Mouse (Mus musculus) neural tube, embryonic 15.5 days (tissue): ENCODE data around the gene Thra. TPM values are rescaled to one million over a fixed set of nuclear protein-coding genes. Genes with fewer than 3 reads are reported as not detected.

Experiments
- ATAC-seq: fragments of 200-750 bp; cut with Nextera tagmentation; 2 replicates; pipeline ENCODE4 v1.8.0; 2017; ENCODE audit warnings: mild to moderate bottlenecking, moderate TSS enrichment, moderate library complexity; ENCODE audit not compliant: low FRiP score
- H3K27ac ChIP-seq: fragments of 300-500 bp; sonication (generic); replicated peaks from 2 replicates; pipeline ENCODE4 v1.5.1; 2015; ENCODE audit warnings: mild to moderate bottlenecking, inconsistent platforms
- H3K27me3 ChIP-seq: fragments of 300-500 bp; sonication (generic); replicated peaks from 2 replicates; pipeline ENCODE4 v1.6.1; 2015; ENCODE audit warnings: inconsistent platforms
- H3K36me3 ChIP-seq: fragments of 300-500 bp; sonication (generic); 2 replicates; pipeline ENCODE4 v1.6.1; 2015; ENCODE audit warnings: inconsistent platforms
- H3K4me1 ChIP-seq: fragments of 300-500 bp; sonication (generic); 2 replicates; pipeline ENCODE4 v1.6.1; 2015; ENCODE audit warnings: inconsistent platforms
- H3K4me2 ChIP-seq: fragments of 300-500 bp; sonication (generic); 2 replicates; pipeline ENCODE4 v1.6.1; 2015; ENCODE audit warnings: inconsistent platforms, mild to moderate bottlenecking, moderate library complexity
- H3K4me3 ChIP-seq: fragments of 300-500 bp; sonication (generic); replicated peaks from 2 replicates; pipeline ENCODE4 v1.5.1; 2015; ENCODE audit warnings: mild to moderate bottlenecking, inconsistent platforms
- H3K9ac ChIP-seq: fragments of 300-500 bp; sonication (generic); replicated peaks from 2 replicates; pipeline ENCODE4 v1.6.1; 2015; ENCODE audit warnings: mild to moderate bottlenecking, inconsistent platforms
- H3K9me3 ChIP-seq: fragments of 300-500 bp; sonication (generic); replicated peaks from 2 replicates; pipeline ENCODE4 v1.6.1; 2016; ENCODE audit warnings: inconsistent platforms
- WGBS: fragments of 180-500 bp; shearing (Covaris S2); methylation state at CpG from one replicate; pipeline ENCODE4 v1.1.7; 2015; ENCODE audit warnings: mixed read lengths; 5-methylcytosine and 5-hydroxymethylcytosine counted together
- polyA plus RNA-seq: library from polyadenylated mRNA; unstranded; fragments of >200 nt; fragmentation: Nextera tagmentation; extraction: Ambion mirVana; gene quantifications from 2 replicates; pipeline ENCODE4 v1.2.1, GENCODE M21; 2015

The Thra gene
- polyA plus RNA-seq, 1 experiment from 2014 or later = 125 TPM

- H3K9me3 ChIP-seq = no peaks in the 10 kb centered on the region
- ATAC-seq = 0 out of 2 replicates have a peak, but pooled peaks have one; percentile 8
- H3K36me3 ChIP-seq = no peaks in the 10 kb centered on the region
- peak overlapping the region; percentile 92 for H3K4me3 ChIP-seq
- 3% methylated on average over 8 of the region's 8 CpGs for WGBS
- H3K4me2 ChIP-seq = peak overlapping the region; percentile 94
- no peaks in the 10 kb centered on the region for H3K27me3 ChIP-seq
- peaks cover 55% of the 10 kb centered on the region for H3K4me1 ChIP-seq
- H3K27ac ChIP-seq = peak overlapping the region; percentile 99
- H3K9ac ChIP-seq = peak overlapping the region; percentile 98; the same call in 1 of the 2 replicates
Measured at GRCm38 (mm10) chr11:98740026-98740392, 429 bp upstream of the Thra start.

GRCm38 (mm10) chr11:98741051-98741620, 698 bp downstream of the Thra start:
- Histone ChIP-seq H3K27ac (peak overlapping the region; percentile 99), H3K27me3 (no peaks in the 10 kb centered on the region), H3K4me1 (peaks cover 66% of the 10 kb centered on the region), H3K9me3 (no peaks in the 10 kb centered on the region), H3K4me3 (peak overlapping the region; percentile 92), H3K36me3 (no peaks in the 10 kb centered on the region), H3K4me2 (peak overlapping the region; percentile 94), H3K9ac (peak overlapping the region; percentile 98)
- WGBS = under 1% methylated on average over 17 of the region's 17 CpGs
- ATAC-seq = no peak

- H3K27me3 ChIP-seq = no peaks in the 10 kb centered on the region
- under 1% methylated on average over 69 of the region's 86 CpGs for whole genome bisulfite sequencing
- no peaks in the 10 kb centered on the region for H3K9me3 ChIP-seq
- peaks cover 73% of the 10 kb centered on the region for H3K4me1 ChIP-seq
- no peaks in the 10 kb centered on the region for H3K36me3 ChIP-seq
- H3K27ac ChIP-seq = peak overlapping the region; percentile 99
- H3K4me2 ChIP-seq = peak overlapping the region; percentile 94
- peak overlapping the region; percentile 98 for H3K9ac ChIP-seq
- peak overlapping the region; percentile 92 for H3K4me3 ChIP-seq
- ATAC-seq = peak; percentile 71
Measured at GRCm38 (mm10) chr11:98741622-98742396, 1.4 kb downstream of the Thra start.

- Histone ChIP-seq H3K4me2 (peak overlapping the region; percentile 94), H3K9me3 (no peaks in the 10 kb centered on the region), H3K4me3 (peak overlapping the region; percentile 92), H3K4me1 (peaks cover 80% of the 10 kb centered on the region), H3K9ac (peak overlapping the region; percentile 98), H3K27ac (peak overlapping the region; percentile 99), H3K27me3 (no peaks in the 10 kb centered on the region), H3K36me3 (no peaks in the 10 kb centered on the region)
- peak; percentile 19 for ATAC-seq
- WGBS = under 1% methylated on average over 12 of the region's 21 CpGs
Measured at GRCm38 (mm10) chr11:98742397-98743291, 2.2 kb downstream of the Thra start.

GRCm38 (mm10) chr11:98743655-98744345, 3.4 kb downstream of the Thra start:
- peaks cover 82% of the 10 kb centered on the region for H3K4me1 ChIP-seq
- 6% methylated on average over 9 of the region's 9 CpGs for WGBS
- peak overlapping the region; percentile 98 for H3K9ac ChIP-seq
- no peaks in the 10 kb centered on the region for H3K36me3 ChIP-seq
- no peak for ATAC-seq
- H3K9me3 ChIP-seq = no peaks in the 10 kb centered on the region
- H3K27me3 ChIP-seq = no peaks in the 10 kb centered on the region
- H3K27ac ChIP-seq = peak overlapping the region; percentile 99
- H3K4me3 ChIP-seq = peak overlapping the region; percentile 92
- peak overlapping the region; percentile 94 for H3K4me2 ChIP-seq

GRCm38 (mm10) chr11:98744456-98745019, 4.1 kb downstream of the Thra start:
- Histone ChIP-seq H3K4me2 (peak overlapping the region; percentile 94), H3K4me1 (peaks cover 82% of the 10 kb centered on the region), H3K27ac (peak overlapping the region; percentile 99), H3K9me3 (no peaks in the 10 kb centered on the region), H3K4me3 (peak overlapping the region; percentile 92), H3K9ac (peak overlapping the region; percentile 98; the same call in 1 of the 2 replicates), H3K36me3 (no peaks in the 10 kb centered on the region), H3K27me3 (no peaks in the 10 kb centered on the region)
- no peak for ATAC-seq
- 36% methylated on average over 7 of the region's 7 CpGs for WGBS

- Histone ChIP-seq H3K27ac (peak overlapping the region; percentile 84), H3K9ac (peak overlapping the region; percentile 31), H3K4me1 (peaks cover 83% of the 10 kb centered on the region), H3K4me3 (peak overlapping the region; percentile 31), H3K9me3 (no peaks in the 10 kb centered on the region), H3K27me3 (no peaks in the 10 kb centered on the region), H3K36me3 (no peaks in the 10 kb centered on the region), H3K4me2 (peak overlapping the region; percentile 94)
- ATAC-seq = no peak
- WGBS = 44% methylated on average over 12 of the region's 12 CpGs
Measured at GRCm38 (mm10) chr11:98745932-98746853, 5.8 kb downstream of the Thra start.

- Histone ChIP-seq H3K27ac (peak overlapping the region; percentile 84), H3K4me1 (peaks cover 92% of the 10 kb centered on the region), H3K27me3 (no peaks in the 10 kb centered on the region), H3K4me3 (peak overlapping the region; percentile 31), H3K36me3 (no peaks in the 10 kb centered on the region), H3K4me2 (peak overlapping the region; percentile 94), H3K9me3 (no peaks in the 10 kb centered on the region), H3K9ac (peak overlapping the region; percentile 31)
- WGBS = 4% methylated on average over 18 of the region's 19 CpGs
- peak; percentile 58 for ATAC-seq
Measured at GRCm38 (mm10) chr11:98746855-98747693, 6.6 kb downstream of the Thra start.

- Histone ChIP-seq H3K4me1 (peaks cover 98% of the 10 kb centered on the region), H3K36me3 (no peaks in the 10 kb centered on the region), H3K9me3 (no peaks in the 10 kb centered on the region), H3K4me2 (peak overlapping the region; percentile 94), H3K4me3 (peak overlapping the region; percentile 27), H3K27me3 (no peaks in the 10 kb centered on the region), H3K9ac (peak overlapping the region; percentile 47), H3K27ac (peak overlapping the region; percentile 89)
- ATAC-seq = no peak
- WGBS = 8% methylated on average over 6 of the region's 6 CpGs
Measured at GRCm38 (mm10) chr11:98747804-98748505, 7.5 kb downstream of the Thra start.
